11 mouse cellular contexts compared by ENCODE assay signal in the genomic region with DNA sequence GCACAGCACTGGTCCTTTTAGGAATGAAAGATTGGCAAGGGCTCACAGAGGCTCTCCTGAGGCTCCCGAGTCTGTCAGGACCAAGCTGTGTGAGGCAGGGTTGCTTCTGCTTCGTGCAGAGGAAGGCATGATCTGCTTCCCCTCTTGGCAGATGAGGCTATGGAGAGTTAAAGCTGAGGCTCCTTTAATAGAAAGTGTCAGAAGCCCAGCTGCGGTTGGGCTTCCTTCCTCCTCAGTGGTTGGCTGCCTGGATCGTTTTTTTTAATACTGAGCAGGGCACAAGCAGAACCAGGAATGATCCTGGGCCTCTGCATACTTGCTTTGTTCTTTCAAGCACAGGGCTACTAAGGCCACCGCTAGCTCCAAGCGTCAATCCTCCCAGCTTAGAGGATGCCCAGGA. TPM values are rescaled to one million over a fixed set of nuclear protein-coding genes. Genes with fewer than 3 reads are reported as not detected.
DNase-seq lines count a peak whose midpoint lies in the region; ATAC-seq and TF ChIP-seq lines count a peak whose summit lies in the region.
"Had no signal": no experiment of that assay in that cellular context is flagged by ENCODE, and none has a peak within 500 bp of the region (broad histone marks: within the 10 kb centered on the region; RNA-seq: fewer than 3 reads in every experiment).

No protein-coding gene starts in this region.

- no peak for TF ChIP-seq POLR2A in brain, embryonic 14.5 days (IDR thresholded peaks at IDR 0.05; ENCODE audit: borderline replicate concordance, extremely low read depth, insufficient read depth, insufficient read length, poor library complexity, severe bottlenecking)

- H3K27ac ChIP-seq in liver, embryonic 12.5 days: no peak overlapping the region
- no peak overlapping the region for H3K27ac ChIP-seq in hindbrain, embryonic 16.5 days (ENCODE audit: low read depth, low read length)
- H3K27ac ChIP-seq: intestine, embryonic 15.5 days had no signal

- no peak overlapping the region for H3K4me2 ChIP-seq in liver, embryonic 12.5 days
- H3K4me2 ChIP-seq in hindbrain, embryonic 16.5 days (ENCODE audit: low read length): no peak overlapping the region
- H3K4me2 ChIP-seq: intestine, embryonic 15.5 days; midbrain, embryonic 11.5 days had no signal

- peaks cover 8% of the 10 kb centered on the region; the same call in 1 of the 2 replicates for H3K4me1 ChIP-seq in liver, embryonic 12.5 days
- peaks cover 5% of the 10 kb centered on the region; the same call in 1 of the 2 replicates for H3K4me1 ChIP-seq in hindbrain, embryonic 16.5 days (ENCODE audit: control insufficient read depth, insufficient read depth, low read depth, low read length)

- no peak overlapping the region for H3K9ac ChIP-seq in liver, embryonic 12.5 days
- H3K9ac ChIP-seq in hindbrain, embryonic 16.5 days (ENCODE audit: low read depth, low read length): no peak overlapping the region
- H3K9ac ChIP-seq: intestine, embryonic 15.5 days had no signal

- ATAC-seq in liver, embryonic 12.5 days: no peak; the same call in 1 of the 2 replicates
- peak; percentile 22; the same call in 1 of the 2 replicates for ATAC-seq in hindbrain, embryonic 16.5 days
- no peak for ATAC-seq in erythroblast, adult 5-6 weeks (replicated peaks; ENCODE audit: low FRiP score, poor library complexity, severe bottlenecking)
- ATAC-seq: intestine, embryonic 15.5 days had no signal

- DNase-seq in liver: peak; percentile 18
- peak; percentile 17 for DNase-seq in brain, embryonic 14.5 days (ENCODE audit: low read depth)
- peak; percentile 16 for DNase-seq in naive thymus-derived CD4-positive, alpha-beta T cell, adult 2 months (ENCODE audit: low read depth)
- no peak for DNase-seq in cerebellum, postnatal 25 days
- DNase-seq in cerebellum, postnatal 10 days: no peak

- no peak overlapping the region for H3K4me3 ChIP-seq in liver, embryonic 12.5 days
- H3K4me3 ChIP-seq in hindbrain, embryonic 16.5 days (ENCODE audit: low read length): no peak overlapping the region
- H3K4me3 ChIP-seq: erythroblast, embryonic 14.5 days; intestine, embryonic 15.5 days had no signal

- H3K27me3 ChIP-seq in liver, embryonic 12.5 days (replicated peaks): no peaks in the 10 kb centered on the region
- no peaks in the 10 kb centered on the region for H3K27me3 ChIP-seq in hindbrain, embryonic 16.5 days (replicated peaks; ENCODE audit: control insufficient read depth, insufficient read depth, low read length)
- H3K27me3 ChIP-seq: intestine, embryonic 15.5 days had no signal

- H3K9me3 ChIP-seq in liver, embryonic 12.5 days (replicated peaks): no peaks in the 10 kb centered on the region
- H3K9me3 ChIP-seq in hindbrain, embryonic 16.5 days (ENCODE audit: control insufficient read depth, low read length): no peaks in the 10 kb centered on the region
- H3K9me3 ChIP-seq: intestine, embryonic 15.5 days had no signal

- TF ChIP-seq CTCF in brain, embryonic 14.5 days (IDR thresholded peaks at IDR 0.05; ENCODE audit: borderline replicate concordance, extremely low read depth, insufficient read depth, insufficient read length): no peak

- WGBS in liver, embryonic 12.5 days (ENCODE audit: insufficient replicate concordance): 30% methylated on average over 6 of the region's 6 CpGs
- WGBS in hindbrain, embryonic 16.5 days: 41% methylated on average over 6 of the region's 6 CpGs

- peaks cover 16% of the 10 kb centered on the region; the same call in 1 of the 2 replicates for H3K36me3 ChIP-seq in liver, embryonic 12.5 days
- H3K36me3 ChIP-seq in hindbrain, embryonic 16.5 days (ENCODE audit: control insufficient read depth, insufficient read depth, low read length): peaks cover 5% of the 10 kb centered on the region; the same call in 1 of the 2 replicates
- H3K36me3 ChIP-seq: intestine, embryonic 15.5 days had no signal

RNA-seq across cellular contexts. Expression of a gene that starts 4.5 kb away (rescaled TPM):
- not detected in 2 replicates for polyA plus RNA-seq in liver, embryonic 12.5 days (2016; fragmentation: Nextera tagmentation; extraction: Ambion mirVana)
- not detected in 2 replicates for polyA plus RNA-seq in brain, embryonic 14.5 days (2012; rRNA removed)
- polyA plus RNA-seq in hindbrain, embryonic 16.5 days (2015; fragmentation: Nextera tagmentation; extraction: Ambion mirVana): 0.14 TPM in 1 of 2 replicates, not detected in the other
- total RNA-seq in erythroblast, adult 5-6 weeks (2015; ENCODE audit: low replicate concordance): not detected in 2 replicates
- total RNA-seq in erythroblast, adult 5-6 weeks (2017; ENCODE audit: low replicate concordance): not detected in 2 replicates
- polyA plus RNA-seq: erythroblast, embryonic 14.5 days; intestine, embryonic 15.5 days; midbrain, embryonic 11.5 days had no signal

RNA-seq across cellular contexts. Expression of a gene that starts 22.7 kb away (rescaled TPM):
- 4.2 and 4.5 TPM in 2 replicates for polyA plus RNA-seq in liver, embryonic 12.5 days (2016; fragmentation: Nextera tagmentation; extraction: Ambion mirVana)
- polyA plus RNA-seq in brain, embryonic 14.5 days (2012; rRNA removed): 0.69 and 1.8 TPM in 2 replicates
- 2.9 and 3.3 TPM in 2 replicates for polyA plus RNA-seq in hindbrain, embryonic 16.5 days (2015; fragmentation: Nextera tagmentation; extraction: Ambion mirVana)
- 2.5 TPM in 2 replicates for total RNA-seq in erythroblast, adult 5-6 weeks (2015; ENCODE audit: low replicate concordance)
- 2.2 and 4.4 TPM in 2 replicates for total RNA-seq in erythroblast, adult 5-6 weeks (2017; ENCODE audit: low replicate concordance)

RNA-seq across cellular contexts. Expression of a gene that starts 23.8 kb away (rescaled TPM):
- polyA plus RNA-seq in liver, embryonic 12.5 days (2016; fragmentation: Nextera tagmentation; extraction: Ambion mirVana): 8.5 and 8.7 TPM in 2 replicates
- 26.7 and 26.8 TPM in 2 replicates for polyA plus RNA-seq in brain, embryonic 14.5 days (2012; rRNA removed)
- 9.1 and 13.3 TPM in 2 replicates for polyA plus RNA-seq in hindbrain, embryonic 16.5 days (2015; fragmentation: Nextera tagmentation; extraction: Ambion mirVana)
- total RNA-seq in erythroblast, adult 5-6 weeks (2015; ENCODE audit: low replicate concordance): 9.2 and 18.6 TPM in 2 replicates
- total RNA-seq in erythroblast, adult 5-6 weeks (2017; ENCODE audit: low replicate concordance): 1.3 and 3.7 TPM in 2 replicates

Comparison
In these comparisons a context has a peak if more than half of its experiments do, and no peak if none do; other contexts are left out.
1. DNase-seq: peak in liver (single experiment), brain, embryonic 14.5 days (single experiment) and naive thymus-derived CD4-positive, alpha-beta T cell, adult 2 months (single experiment); none in cerebellum, postnatal 25 days (0 of 2) and cerebellum, postnatal 10 days (0 of 2).